Mouse (Mus musculus) C2C12 (cell line): ENCODE results near the gene Try10.

Experiments used
- CTCF ChIP-seq: IDR thresholded peaks from one replicate; pipeline ENCODE4 v1.5.1; 2011; ENCODE audit not compliant: control insufficient read depth, insufficient read depth, insufficient read length
- FOSL1 ChIP-seq: IDR thresholded peaks from one replicate; pipeline ENCODE4 v1.8.0; 2011; ENCODE audit warnings: mild to moderate bottlenecking, low read length; ENCODE audit not compliant: poor library complexity, insufficient read depth, severe bottlenecking
- MAX ChIP-seq: IDR thresholded peaks from one replicate; pipeline ENCODE4 v1.6.1; 2011; ENCODE audit warnings: mild to moderate bottlenecking, control low read depth
- USF1 ChIP-seq: IDR thresholded peaks from one replicate; pipeline ENCODE4 v1.6.1; 2011; ENCODE audit warnings: low read depth, mild to moderate bottlenecking, control low read depth, moderate library complexity

DNA sequence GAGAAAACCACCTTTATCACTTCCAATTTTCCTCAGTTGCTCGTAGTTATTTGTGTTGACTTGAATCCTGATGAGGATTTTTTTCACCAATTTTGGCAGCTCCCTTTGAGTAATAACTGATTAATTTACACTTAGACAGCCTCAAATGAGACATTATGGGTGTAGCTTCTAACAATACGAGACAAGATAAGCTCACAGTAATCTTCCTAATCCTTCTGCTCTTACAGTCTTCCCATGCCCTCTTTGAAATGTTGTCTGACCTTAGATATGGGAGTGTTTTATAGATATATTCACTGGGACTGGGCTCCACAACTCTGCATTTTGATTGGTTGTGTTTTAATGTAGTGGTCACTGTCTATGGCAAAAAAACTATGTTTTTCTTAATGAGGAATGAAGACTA is 32.9 kb downstream of the Try10 start:
- TF ChIP-seq CTCF (no peak), MAX (no peak), USF1 (no peak), FOSL1 (no peak)
